Mouse (Mus musculus) liver, adult 2 months (tissue): ENCODE data around the gene Pcdh15. TPM values are rescaled to one million over a fixed set of nuclear protein-coding genes. Genes with fewer than 3 reads are reported as not detected.

Source experiments
- DNase-seq: peaks from one replicate; pipeline ENCODE4 v3.0.0-alpha.2; 2011; ENCODE audit warnings: low read depth, low spot score; ENCODE audit errors: extremely low read depth
- H3K27ac ChIP-seq: fragments of 200-500 bp; replicated peaks from 2 replicates; pipeline ENCODE4 v1.5.1; 2012; ENCODE audit warnings: low read depth, mild to moderate bottlenecking, control low read depth, inconsistent platforms, low read length; ENCODE audit not compliant: insufficient read depth
- H3K27me3 ChIP-seq: fragments of 200-500 bp; 2 replicates; pipeline ENCODE4 v1.6.1; 2012; ENCODE audit warnings: mild to moderate bottlenecking, moderate library complexity, low read length, inconsistent platforms; ENCODE audit not compliant: control insufficient read depth, insufficient read depth
- H3K36me3 ChIP-seq: fragments of 200-500 bp; 2 replicates; pipeline ENCODE4 v1.6.1; 2012; ENCODE audit warnings: low read length, inconsistent platforms; ENCODE audit not compliant: control insufficient read depth, insufficient read depth
- H3K4me1 ChIP-seq: fragments of 200-500 bp; 2 replicates; pipeline ENCODE4 v1.6.1; 2011; ENCODE audit warnings: low read length; ENCODE audit not compliant: control insufficient read depth, insufficient read depth
- H3K4me3 ChIP-seq: fragments of 200-500 bp; 2 replicates; pipeline ENCODE4 v1.5.1; 2011; ENCODE audit warnings: low read depth, mild to moderate bottlenecking, control low read depth, low read length, moderate library complexity; ENCODE audit not compliant: insufficient read depth
- H3K79me2 ChIP-seq: fragments of 200-500 bp; 2 replicates; pipeline ENCODE4 v1.6.1; 2012; ENCODE audit warnings: inconsistent platforms, mild to moderate bottlenecking, low read length, moderate library complexity; ENCODE audit not compliant: control insufficient read depth, insufficient read depth
- H3K9ac ChIP-seq: fragments of 200-500 bp; 2 replicates; pipeline ENCODE4 v1.6.1; 2012; ENCODE audit warnings: low read depth, mild to moderate bottlenecking, control low read depth, inconsistent platforms, low read length
- CTCF ChIP-seq: fragments of 200-500 bp; IDR thresholded peaks from 2 replicates; pipeline ENCODE4 v1.5.1; 2011; ENCODE audit warnings: low read depth, low read length, control low read depth
- POLR2A ChIP-seq: fragments of 200-500 bp; IDR thresholded peaks from 2 replicates; pipeline ENCODE4 v1.6.1; 2011; ENCODE audit warnings: low read length, control low read depth; ENCODE audit not compliant: insufficient read depth; ENCODE audit errors: extremely low read depth
- WGBS: fragments of 180-500 bp; shearing (Covaris S2); methylation state at CpG from one replicate; pipeline ENCODE4 v1.1.7; 2018; 5-methylcytosine and 5-hydroxymethylcytosine counted together
- polyA plus RNA-seq: library from polyadenylated mRNA; depleted of rRNA; stranded (reverse); fragments of >200 nt; gene quantifications from 2 replicates; pipeline ENCODE4 v1.2.3, GENCODE M21; 2012; rRNA removed
- total RNA-seq: library from RNA; depleted of rRNA; stranded (reverse); fragments of >200 nt; gene quantifications from 2 replicates; pipeline ENCODE4 v1.2.3, GENCODE M21; 2014; rRNA removed

The Pcdh15 gene
- total RNA-seq (0.09 and 0.34 TPM in 2 replicates), polyA plus RNA-seq (0.04 TPM in 1 of 2 replicates, not detected in the other)

DNA sequence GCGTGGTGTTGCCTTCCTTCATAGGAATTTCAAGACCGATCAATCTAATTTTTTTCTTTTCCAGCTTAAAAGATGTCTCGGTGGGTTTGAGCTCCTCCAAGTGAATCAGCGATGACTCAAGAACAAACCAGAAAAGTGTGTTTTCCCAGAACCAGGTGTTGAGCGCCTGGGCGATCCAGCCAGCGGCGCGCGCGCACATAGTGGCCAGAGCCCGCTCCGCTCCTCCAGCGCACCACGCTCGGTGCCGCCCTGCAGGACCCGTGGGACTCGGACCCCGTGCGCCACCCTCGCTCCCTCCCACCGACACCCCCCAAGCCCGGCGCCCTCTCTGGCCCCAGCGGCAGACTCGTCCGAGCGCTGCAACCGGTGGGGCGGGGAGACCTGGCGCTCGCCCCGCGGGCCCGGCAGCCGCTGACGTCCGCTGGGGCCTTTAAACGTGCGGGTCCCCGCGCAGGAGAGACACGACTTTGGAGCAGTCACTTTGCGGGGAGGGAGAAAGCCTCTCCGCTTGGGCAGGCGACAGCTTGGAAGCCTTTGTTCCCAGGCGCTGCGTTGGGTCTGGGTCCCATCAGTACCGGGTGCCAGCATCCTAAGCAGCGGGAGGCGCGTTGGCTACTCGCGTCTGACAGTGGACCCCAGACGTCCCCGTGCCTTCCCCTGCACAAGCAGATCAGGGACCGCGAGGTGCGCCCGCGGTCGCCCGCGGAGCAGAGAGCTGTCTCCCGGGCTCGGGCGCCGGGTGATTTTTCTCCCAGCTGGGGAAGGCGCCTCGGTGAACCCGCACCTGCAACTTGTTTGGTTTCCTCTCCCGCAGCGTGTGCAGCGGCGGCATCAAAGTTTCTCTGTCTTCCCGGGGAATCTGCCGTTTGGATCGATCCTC, at the start of gene Pcdh15:
Pcdh15 (plus strand) TSS at position 377 of the 880 bp plus-strand sequence.
- WGBS = 2% methylated on average over 79 of the region's 79 CpGs
- Histone ChIP-seq H3K4me3 (peak within 1 kb of the TSS; percentile 29), H3K27me3 (peaks cover 17% of the 10 kb centered on the region; the same call in 1 of the 2 replicates)

GRCm38 (mm10) chr10:73052074-73052473, 47.1 kb upstream of the Pcdh15 start:
- H3K27ac ChIP-seq = no peak overlapping the region
- TF ChIP-seq CTCF (no peak), POLR2A (no peak)
- H3K4me1 ChIP-seq = no peaks in the 10 kb centered on the region
- H3K79me2 ChIP-seq = no peaks in the 10 kb centered on the region
- H3K27me3 ChIP-seq = no peaks in the 10 kb centered on the region; the same call in 1 of the 2 replicates
- no peak for DNase-seq
- H3K4me3 ChIP-seq = no peak overlapping the region
- 81% methylated on average over 6 of the region's 6 CpGs for WGBS
- H3K9ac ChIP-seq = no peak overlapping the region
- H3K36me3 ChIP-seq = no peaks in the 10 kb centered on the region

More for the DNA sequence above, at the start of gene Pcdh15:
- H3K36me3 ChIP-seq = no peaks in the 10 kb centered on the region
- TF ChIP-seq POLR2A = no peak
- no peak for TF ChIP-seq CTCF
- no peaks in the 10 kb centered on the region for H3K79me2 ChIP-seq
- no peaks in the 10 kb centered on the region for H3K4me1 ChIP-seq
- no peak within 1 kb of the TSS for H3K27ac ChIP-seq
- DNase-seq = no peak
- H3K9ac ChIP-seq = no peak within 1 kb of the TSS

DNA sequence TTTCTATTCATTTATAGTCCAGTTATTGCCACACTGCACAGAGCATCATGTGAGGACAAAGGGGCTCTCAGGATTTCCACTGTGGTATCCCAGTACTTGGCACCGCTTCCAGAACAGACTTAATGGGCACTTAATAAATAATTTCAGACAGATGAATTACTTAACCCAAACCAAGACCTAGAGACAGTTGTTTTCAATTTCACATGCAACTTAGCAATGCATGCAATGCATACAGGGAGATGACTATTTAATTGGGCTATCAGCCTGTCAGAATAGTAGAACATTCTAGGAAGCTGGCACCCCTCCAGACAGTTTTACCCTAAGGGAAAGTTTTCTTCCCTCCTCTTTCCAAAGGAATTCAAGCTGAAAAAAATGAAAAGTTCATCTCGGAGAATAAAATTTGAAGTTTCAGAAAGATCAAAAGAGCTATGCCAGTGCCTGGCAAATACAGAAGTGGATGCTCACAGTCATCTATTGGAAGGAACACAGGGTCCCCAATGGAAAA, 39.4 kb upstream of the Pcdh15 start:
- no peak for DNase-seq
- Histone ChIP-seq H3K4me1 (no peaks in the 10 kb centered on the region), H3K79me2 (no peaks in the 10 kb centered on the region), H3K9ac (no peak overlapping the region), H3K36me3 (no peaks in the 10 kb centered on the region), H3K27me3 (no peaks in the 10 kb centered on the region), H3K4me3 (no peak overlapping the region), H3K27ac (no peak overlapping the region)
- WGBS = 82% methylated on average over 2 of the region's 2 CpGs
- TF ChIP-seq POLR2A (no peak), CTCF (no peak)

DNA sequence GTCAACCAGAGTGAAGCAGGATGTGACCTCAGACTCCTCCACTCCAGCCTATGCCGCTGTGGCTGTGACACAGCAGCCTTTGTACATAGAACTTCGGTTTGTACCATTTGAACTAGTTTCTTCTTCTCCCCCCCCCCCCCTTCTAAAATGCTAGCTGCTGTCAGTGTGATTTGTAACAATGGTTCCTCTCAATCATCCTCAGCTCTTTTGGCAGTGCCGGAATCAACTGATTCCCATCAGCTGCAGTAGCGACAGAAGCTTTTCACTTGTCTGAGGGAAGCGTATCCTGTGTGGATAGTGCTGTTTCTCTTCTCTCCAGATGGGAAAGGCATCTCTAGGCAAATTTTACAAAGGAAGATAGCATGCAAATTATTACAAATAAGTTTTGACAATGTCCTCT, 12.4 kb upstream of the Pcdh15 start:
- Histone ChIP-seq H3K4me3 (no peak overlapping the region), H3K4me1 (no peaks in the 10 kb centered on the region), H3K27ac (no peak overlapping the region), H3K9ac (no peak overlapping the region), H3K36me3 (no peaks in the 10 kb centered on the region), H3K27me3 (no peaks in the 10 kb centered on the region), H3K79me2 (no peaks in the 10 kb centered on the region)
- no peak for DNase-seq
- 83% methylated on average over 5 of the region's 5 CpGs for WGBS
- TF ChIP-seq POLR2A (no peak), CTCF (no peak)

DNA sequence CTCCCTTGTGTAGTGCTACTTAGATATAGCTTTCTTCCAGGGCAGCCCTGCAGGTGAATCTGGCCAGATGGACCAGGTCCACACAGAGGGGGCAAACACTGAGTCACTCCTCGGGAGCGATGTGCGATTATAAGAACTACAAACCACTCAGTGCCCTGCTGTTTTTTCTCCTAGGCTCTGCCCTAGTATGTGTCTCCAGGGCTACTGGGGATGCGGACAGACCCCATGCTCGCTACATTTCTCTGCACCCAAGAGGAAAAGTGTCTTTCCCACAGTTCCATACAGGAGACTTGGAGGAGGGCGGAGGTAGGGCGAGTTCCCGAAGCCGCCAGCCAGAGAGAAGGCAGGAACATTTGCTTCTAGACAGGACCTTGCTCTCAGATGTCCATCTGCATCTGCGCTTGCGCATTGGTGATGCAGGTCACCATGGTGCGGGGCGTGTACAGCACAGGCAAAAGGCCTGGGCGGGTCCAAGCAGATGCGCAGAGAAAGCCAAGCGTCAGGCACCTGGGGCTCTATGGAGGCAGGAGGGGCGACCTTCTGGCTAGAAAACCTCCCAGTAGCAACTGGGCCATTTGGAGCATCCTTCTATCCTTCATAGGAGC, 2.5 kb upstream of the Pcdh15 start:
- H3K4me1 ChIP-seq = no peaks in the 10 kb centered on the region

More for the DNA sequence above, 2.5 kb upstream of the Pcdh15 start:
- no peak overlapping the region for H3K4me3 ChIP-seq
- H3K27ac ChIP-seq = no peak overlapping the region
- peaks cover 17% of the 10 kb centered on the region; the same call in 1 of the 2 replicates for H3K27me3 ChIP-seq
- H3K9ac ChIP-seq = no peak overlapping the region
- H3K36me3 ChIP-seq = no peaks in the 10 kb centered on the region
- H3K79me2 ChIP-seq = no peaks in the 10 kb centered on the region
- no peak for TF ChIP-seq CTCF
- no peak for TF ChIP-seq POLR2A
- no peak for DNase-seq
- WGBS = 1% methylated on average over 17 of the region's 17 CpGs
